Mouse (Mus musculus): Measurements from ENCODE around the gene Wnt7a. TPM values are rescaled to one million over a fixed set of nuclear protein-coding genes. Genes with fewer than 3 reads are reported as not detected.

The Wnt7a gene
- total and polyA plus RNA-seq, 3 experiments: not detected

- no peak overlapping the region for H3K9ac ChIP-seq (ENCODE audit: control insufficient read depth, low read depth, low read length, poor library complexity, severe bottlenecking)
- H3K4me3 ChIP-seq (ENCODE audit: control insufficient read depth in 1 of 2, insufficient read depth in 1 of 2, low read depth in 2 of 2, low read length in 2 of 2): no peak overlapping the region
- no peak for DNase-seq (ENCODE audit: low read depth, low spot score)
- no peaks in the 10 kb centered on the region for H3K9me3 ChIP-seq (replicated peaks; ENCODE audit: insufficient read depth, low read length)
- no peaks in the 10 kb centered on the region for H3K4me1 ChIP-seq (ENCODE audit: control insufficient read depth in 1 of 2, insufficient read depth in 2 of 2, low read length in 2 of 2)
- peaks cover 0 to 2% of the 10 kb centered on the region in 2 experiments; a peak in 2 of 4 replicates for H3K27me3 ChIP-seq (ENCODE audit: control insufficient read depth in 1 of 2, insufficient read depth in 2 of 2, low read length in 2 of 2)
- H3K79me2 ChIP-seq (ENCODE audit: control insufficient read depth, insufficient read depth, low read length, poor library complexity): no peaks in the 10 kb centered on the region
- TF ChIP-seq NELFE (IDR thresholded peaks at IDR 0.05; ENCODE audit: low read depth, low read length) (no peak), CHD1 (IDR thresholded peaks at IDR 0.05; ENCODE audit: low read depth, low read length) (no peak), RAD21 (IDR thresholded peaks at IDR 0.05; ENCODE audit: low read depth, low read length) (no peak), ZC3H11A (IDR thresholded peaks at IDR 0.05; ENCODE audit: low read depth, low read length) (no peak), BHLHE40 (IDR thresholded peaks at IDR 0.05; ENCODE audit: borderline replicate concordance, low read depth, low read length) (no peak), POLR2AphosphoS2 (IDR thresholded peaks at IDR 0.05; ENCODE audit: low read length) (no peak), RCOR1 (IDR thresholded peaks at IDR 0.05; ENCODE audit: low read depth, low read length) (no peak), TBP (IDR thresholded peaks at IDR 0.05; ENCODE audit: low read depth, low read length) (no peak)
- no peaks in the 10 kb centered on the region for H3K36me3 ChIP-seq (ENCODE audit: control insufficient read depth in 1 of 2, insufficient read depth in 2 of 2, low read length in 2 of 2)
- H3K27ac ChIP-seq (ENCODE audit: control insufficient read depth, low read depth, low read length): no peak overlapping the region
Observed at GRCm38 (mm10) chr6:91383871-91384270, 27.3 kb downstream of the Wnt7a start.

- TF ChIP-seq TBP (IDR thresholded peaks at IDR 0.05; ENCODE audit: low read depth, low read length): no peak
- no peak for TF ChIP-seq TAL1 (IDR thresholded peaks at IDR 0.05; ENCODE audit: low read length)
- no peak for TF ChIP-seq MAFK (IDR thresholded peaks at IDR 0.05; ENCODE audit: borderline replicate concordance, low read depth, low read length)
- no peak for TF ChIP-seq ETS1 (IDR thresholded peaks at IDR 0.05; ENCODE audit: low read depth, low read length)
- no peak for TF ChIP-seq POLR2AphosphoS5 (IDR thresholded peaks at IDR 0.05; ENCODE audit: borderline replicate concordance, low read depth, low read length)
- TF ChIP-seq NRF1 (IDR thresholded peaks at IDR 0.05; ENCODE audit: insufficient read depth, low read depth, low read length, poor library complexity, severe bottlenecking): no peak
- TF ChIP-seq ZNF384 (IDR thresholded peaks at IDR 0.05; ENCODE audit: low read depth, low read length): no peak
- no peak for TF ChIP-seq MAZ (IDR thresholded peaks at IDR 0.05; ENCODE audit: low read depth, low read length)
- no peak for TF ChIP-seq ZMIZ1 (IDR thresholded peaks at IDR 0.05; ENCODE audit: low read depth, low read length)
- TF ChIP-seq GABPA (IDR thresholded peaks at IDR 0.05; ENCODE audit: low read depth, low read length): no peak
- TF ChIP-seq UBTF (IDR thresholded peaks at IDR 0.05; ENCODE audit: borderline replicate concordance, insufficient read depth, low read depth, low read length): no peak
- no peak for TF ChIP-seq CHD1 (IDR thresholded peaks at IDR 0.05; ENCODE audit: low read depth, low read length)
- no peak for TF ChIP-seq EP300 (IDR thresholded peaks at IDR 0.05; ENCODE audit: low read depth in 1 of 2, low read length in 2 of 2)
- TF ChIP-seq ZC3H11A (IDR thresholded peaks at IDR 0.05; ENCODE audit: low read depth, low read length): no peak
- TF ChIP-seq MYB (IDR thresholded peaks at IDR 0.05; ENCODE audit: low read depth, low read length): no peak
- no peak for TF ChIP-seq CTCF (IDR thresholded peaks at IDR 0.05 in 2 of 3, conservative IDR thresholded peaks at IDR 0.05 in 1 of 3; ENCODE audit: control insufficient read depth in 1 of 3, insufficient read depth in 1 of 3, low read depth in 2 of 3, low read length in 3 of 3, poor library complexity in 1 of 3, severe bottlenecking in 1 of 3)
- TF ChIP-seq KAT2A (conservative IDR thresholded peaks at IDR 0.05; ENCODE audit: low read depth, low read length): no peak
- Histone ChIP-seq H3K4me1 (ENCODE audit: control insufficient read depth in 1 of 2, insufficient read depth in 2 of 2, low read length in 2 of 2) (no peaks in the 10 kb centered on the region), H3K79me2 (ENCODE audit: control insufficient read depth, insufficient read depth, low read length, poor library complexity) (no peaks in the 10 kb centered on the region), H3K27me3 (ENCODE audit: control insufficient read depth in 1 of 2, insufficient read depth in 2 of 2, low read length in 2 of 2) (peaks cover 0 to 2% of the 10 kb centered on the region in 2 experiments; a peak in 2 of 4 replicates), H3K4me3 (ENCODE audit: control insufficient read depth in 1 of 2, insufficient read depth in 1 of 2, low read depth in 2 of 2, low read length in 2 of 2) (no peak overlapping the region), H3K9me3 (replicated peaks; ENCODE audit: insufficient read depth, low read length) (no peaks in the 10 kb centered on the region), H3K36me3 (ENCODE audit: control insufficient read depth in 1 of 2, insufficient read depth in 2 of 2, low read length in 2 of 2) (no peaks in the 10 kb centered on the region), H3K27ac (ENCODE audit: control insufficient read depth, low read depth, low read length) (no peak overlapping the region), H3K9ac (ENCODE audit: control insufficient read depth, low read depth, low read length, poor library complexity, severe bottlenecking) (no peak overlapping the region)
- no peak for DNase-seq (ENCODE audit: low read depth, low spot score)
Observed at GRCm38 (mm10) chr6:91383303-91383702, 27.9 kb downstream of the Wnt7a start.

Measured in MEL (cell line).